Mouse (Mus musculus) layer of hippocampus, adult 9-10 months (tissue): ENCODE data around the gene Prmt7.

Experiments
- DNase-seq: peaks from one replicate; pipeline ENCODE4 v3.0.0; 2022; ENCODE audit warnings: low spot score

Prmt7 gene

DNA sequence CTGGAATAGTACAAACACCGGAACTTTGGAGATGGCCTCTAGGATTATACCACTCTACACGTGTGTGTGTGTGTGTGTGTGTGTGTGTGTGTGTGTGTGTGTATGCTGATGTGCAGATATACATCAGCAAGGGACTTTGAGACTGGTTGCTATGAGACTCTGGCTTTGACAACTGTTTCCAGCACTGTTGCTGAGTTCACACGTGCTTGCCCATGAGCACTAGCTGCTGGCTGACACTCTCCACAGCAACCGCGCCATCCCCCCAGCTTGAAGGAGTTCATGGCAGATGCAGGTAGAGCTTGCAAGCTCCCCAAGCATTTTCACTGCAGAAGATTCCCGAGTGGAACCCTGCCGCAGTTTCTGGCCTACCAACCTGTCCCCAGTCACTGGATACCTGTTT, 78.7 kb downstream of the Prmt7 start:
- no peak for DNase-seq

DNA sequence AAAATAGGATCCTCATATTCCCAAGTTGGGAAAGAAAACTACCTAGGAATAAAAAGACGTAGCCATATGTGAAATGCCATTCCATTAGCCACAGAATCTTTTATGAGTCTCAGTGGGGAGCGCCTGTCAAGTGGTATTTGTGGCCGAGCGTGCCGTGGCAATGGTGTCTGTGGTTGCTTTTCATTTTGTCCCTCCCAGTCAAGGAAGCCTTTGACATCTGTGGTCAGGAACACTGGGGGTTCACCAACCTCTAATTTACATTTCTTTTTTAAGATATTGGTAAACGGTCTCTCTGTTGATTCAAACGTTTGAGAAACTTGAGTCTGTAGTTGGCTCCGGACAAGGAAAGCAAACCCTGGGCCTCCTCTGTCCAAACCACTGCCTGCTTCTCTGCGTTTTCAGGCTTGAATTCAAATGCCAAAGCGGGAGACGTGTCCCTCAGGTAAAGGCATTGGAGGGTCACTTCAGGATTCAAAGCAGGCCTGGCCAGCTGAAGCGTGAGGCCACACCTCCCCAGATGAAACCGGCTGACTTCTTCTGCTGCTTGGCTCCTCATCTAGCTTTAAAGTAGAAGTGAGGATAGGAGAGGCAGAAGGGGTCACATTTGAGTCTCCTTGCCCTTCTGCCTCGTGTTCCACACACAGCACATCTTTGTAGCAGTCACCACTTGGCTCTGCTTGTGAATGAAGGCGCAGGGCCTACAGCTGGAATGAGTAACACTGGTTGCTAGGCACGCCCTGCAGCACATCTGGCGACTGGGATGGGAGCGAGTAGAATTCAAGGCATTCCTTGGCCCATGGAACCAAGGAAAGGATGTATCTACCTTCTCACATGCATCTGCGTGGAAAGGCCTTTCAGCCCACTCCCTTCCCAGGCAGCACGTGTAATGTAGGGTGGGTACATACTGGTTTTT, 82.0 kb downstream of the Prmt7 start:
- DNase-seq: no peak

DNA sequence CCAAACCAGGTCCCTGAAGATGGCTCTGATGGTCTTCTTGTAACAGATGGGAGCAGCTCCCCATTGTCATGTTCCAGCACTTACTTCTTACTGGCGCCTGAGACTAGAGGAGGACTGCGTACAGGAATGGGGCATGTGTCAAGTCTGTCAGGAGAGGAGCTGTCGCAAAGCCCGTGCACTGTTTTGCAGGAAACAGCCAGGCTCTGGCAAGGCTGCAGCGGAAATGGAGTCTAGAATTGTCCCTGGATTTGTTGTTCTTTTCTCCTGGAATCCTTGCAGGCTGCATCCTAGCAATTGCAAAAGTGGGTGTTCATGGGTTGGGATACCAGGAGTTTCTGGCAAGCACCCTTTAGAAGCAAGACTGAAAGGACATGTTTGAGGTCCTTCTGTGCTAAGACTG, 87.5 kb downstream of the Prmt7 start:
- no peak for DNase-seq

DNA sequence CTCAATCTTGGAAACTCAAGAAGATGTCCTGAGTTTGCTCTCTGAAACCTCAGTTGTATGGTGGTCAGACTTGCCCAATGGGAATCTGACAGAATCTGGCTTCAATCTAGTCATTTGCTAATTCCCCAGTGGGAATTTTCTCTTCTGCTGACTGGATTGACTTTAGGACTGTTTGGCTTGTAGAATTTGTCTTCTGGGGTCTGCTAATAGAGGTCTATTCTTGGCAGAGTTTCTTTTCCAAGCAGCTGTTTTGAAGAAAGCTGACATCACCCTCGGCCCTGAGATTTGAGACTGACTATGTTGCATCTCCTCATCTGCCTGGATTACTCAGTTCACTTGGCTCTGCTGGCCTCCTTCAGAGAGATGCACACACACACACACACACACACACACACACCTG, 88.1 kb downstream of the Prmt7 start:
- no peak for DNase-seq

DNA sequence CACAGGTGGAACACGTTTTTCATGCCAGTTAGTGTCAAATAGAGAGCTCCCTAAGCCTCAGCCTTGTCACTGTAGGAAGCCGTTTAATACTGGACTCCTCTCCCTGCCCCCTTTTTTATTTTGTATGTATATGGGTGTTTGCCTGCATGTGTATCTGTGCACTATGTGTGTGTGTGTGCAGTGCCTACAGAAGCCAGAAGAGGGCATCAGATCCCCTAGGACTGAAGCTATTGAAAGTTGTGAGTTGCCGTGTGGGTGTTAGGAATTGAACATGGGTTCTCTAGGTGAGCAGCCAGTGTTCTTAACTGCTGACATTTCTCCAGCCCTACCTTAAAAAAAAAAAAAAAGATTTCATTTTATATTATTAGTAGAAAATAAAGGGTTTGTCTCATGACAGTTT, 89.0 kb downstream of the Prmt7 start:
- no peak for DNase-seq

DNA sequence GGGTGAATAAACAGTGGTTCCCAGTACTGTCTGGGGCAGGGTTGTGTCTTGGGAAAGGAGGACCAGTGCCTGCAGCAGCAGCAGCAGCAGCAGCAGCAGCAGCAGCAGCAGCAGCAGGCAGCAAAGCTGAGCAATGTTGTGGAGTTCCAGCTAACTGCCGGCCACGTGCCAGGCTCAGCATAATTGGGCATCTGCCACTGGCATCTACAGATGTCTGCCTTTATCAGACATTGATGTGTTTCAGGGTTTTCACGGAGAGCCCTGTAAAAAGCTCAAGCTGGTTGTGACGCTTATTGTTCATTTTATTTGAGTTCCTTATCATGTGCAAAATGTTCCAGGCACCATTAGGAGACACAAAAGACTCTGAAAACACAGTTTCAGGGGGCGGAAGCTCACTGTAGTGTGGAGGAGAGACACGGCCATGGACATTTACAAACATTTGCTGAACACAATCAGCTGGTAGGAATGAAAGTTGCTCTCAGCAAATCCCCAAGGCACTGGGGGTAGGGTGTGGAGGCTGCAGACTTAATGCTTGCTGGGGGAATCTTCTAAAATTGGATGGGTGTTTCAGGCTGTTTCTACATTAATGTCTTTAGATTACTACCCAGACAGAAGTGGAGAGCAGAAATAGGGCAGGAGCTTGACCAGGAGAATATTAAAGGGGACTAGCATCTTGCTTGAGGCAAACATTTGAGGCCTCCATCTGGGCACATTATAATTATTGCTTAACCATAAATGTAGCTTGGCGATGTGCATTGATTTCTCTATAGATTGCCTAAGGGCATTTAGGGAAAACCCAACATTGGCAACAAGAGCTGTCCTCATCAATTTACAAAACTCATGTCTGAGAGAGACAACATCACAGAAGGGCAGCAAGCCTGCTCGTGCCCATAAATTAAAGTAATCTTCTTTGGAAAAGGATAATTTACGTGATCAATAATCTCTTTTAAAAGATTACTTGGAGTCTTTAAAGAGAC, 90.3 kb downstream of the Prmt7 start:
- DNase-seq: no peak
